Mouse (Mus musculus) adrenal gland, adult 2 months (tissue): Measurements from ENCODE around the gene Gk5. TPM values are rescaled to one million over a fixed set of nuclear protein-coding genes. Genes with fewer than 3 reads are reported as not detected.

Experiments used
- DNase-seq: peaks from one replicate; pipeline ENCODE4 v3.0.0; 2021
- polyA plus RNA-seq: library from polyadenylated mRNA; depleted of rRNA; stranded (reverse); fragments of >200 nt; gene quantifications from 2 replicates; pipeline ENCODE4 v1.2.3, GENCODE M21; 2012; rRNA removed
- total RNA-seq, 2 experiments: library from RNA; stranded (reverse); gene quantifications; 2 replicates each; pipeline ENCODE4 v1.2.3; 2021

The Gk5 gene
- total and polyA plus RNA-seq, 3 experiments = 1.5 to 8.8 (median 4.3) TPM

- no peak for DNase-seq
Measured at GRCm38 (mm10) chr9:96228285-96228684, 109.1 kb downstream of the Gk5 start.

- no peak for DNase-seq
Measured at GRCm38 (mm10) chr9:96230271-96230670, 111.1 kb downstream of the Gk5 start.

Other genes with a start within 250 kb of the Gk5 start
- 10 to 100 TPM; 19.5 to 20.7 TPM for gene Xrn1, start 164.6 kb upstream of the Gk5 start, total RNA-seq
- gene Xrn1, start 164.6 kb upstream of the Gk5 start, polyA plus RNA-seq = 0.98 and 1.2 TPM in 2 replicates
- gene Tfdp2, start 76.9 kb downstream of the Gk5 start, total RNA-seq = 10 to 100 TPM; 59.4 to 76.1 TPM
- 58.1 and 65.7 TPM in 2 replicates for gene Tfdp2, start 76.9 kb downstream of the Gk5 start, polyA plus RNA-seq
- 100 to 1,000 TPM; 171 to 203 TPM for gene Atp1b3, start 245.1 kb downstream of the Gk5 start, total RNA-seq
- 90.2 and 106 TPM in 2 replicates for gene Atp1b3, start 245.1 kb downstream of the Gk5 start, polyA plus RNA-seq